Mouse (Mus musculus): ENCODE results near the gene Fastkd5.

The Fastkd5 gene

DNA sequence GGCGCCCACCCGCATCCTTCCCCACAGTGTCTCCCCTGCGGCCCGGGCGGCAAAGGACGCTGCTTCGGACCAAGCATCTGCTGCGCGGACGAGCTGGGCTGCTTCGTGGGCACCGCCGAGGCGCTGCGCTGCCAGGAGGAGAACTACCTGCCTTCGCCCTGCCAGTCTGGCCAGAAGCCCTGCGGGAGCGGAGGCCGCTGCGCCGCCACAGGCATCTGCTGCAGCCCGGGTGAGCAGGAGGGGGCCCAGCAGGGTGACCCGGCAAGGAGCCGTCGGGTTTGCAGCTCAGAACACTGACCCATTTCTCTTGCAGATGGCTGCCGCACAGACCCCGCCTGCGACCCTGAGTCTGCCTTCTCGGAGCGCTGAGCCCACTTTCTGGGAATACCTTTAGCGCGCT is 53.3 kb downstream of the Fastkd5 start:
- DNase-seq = peak; percentile 51

- no peak for DNase-seq
These were observed 54.0 kb downstream of the Fastkd5 start, which contains the start of gene Oxt for GRCm38 (mm10) chr2:130575873-130576272. Gene Oxt, plus strand, starts transcription at chr2:130576173.

GRCm38 (mm10) chr2:130574960-130575359 is 54.9 kb downstream of the Fastkd5 start:
- DNase-seq = no peak

- DNase-seq = no peak
These were observed 59.9 kb downstream of the Fastkd5 start for GRCm38 (mm10) chr2:130569926-130570325.

DNA sequence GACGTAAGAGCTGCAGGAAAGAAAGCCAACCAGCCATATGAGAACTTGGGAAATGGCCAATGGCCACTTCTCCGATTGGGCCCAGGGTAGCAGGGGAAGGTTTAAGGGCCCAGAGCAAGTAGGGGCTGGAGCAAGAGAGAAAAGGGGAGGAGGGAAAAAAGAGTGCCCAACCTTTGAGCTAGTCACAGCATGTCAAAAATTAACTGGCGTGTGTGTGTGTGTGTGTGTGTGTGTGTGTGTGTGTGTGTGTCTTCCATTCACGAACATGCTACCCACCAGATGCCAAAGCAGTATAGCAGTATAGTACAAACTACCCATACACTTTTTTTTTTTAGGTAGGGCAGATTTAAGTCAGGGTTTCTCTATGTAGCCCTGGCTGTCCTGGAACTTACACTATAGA is 60.9 kb downstream of the Fastkd5 start:
- no peak for DNase-seq

DNA sequence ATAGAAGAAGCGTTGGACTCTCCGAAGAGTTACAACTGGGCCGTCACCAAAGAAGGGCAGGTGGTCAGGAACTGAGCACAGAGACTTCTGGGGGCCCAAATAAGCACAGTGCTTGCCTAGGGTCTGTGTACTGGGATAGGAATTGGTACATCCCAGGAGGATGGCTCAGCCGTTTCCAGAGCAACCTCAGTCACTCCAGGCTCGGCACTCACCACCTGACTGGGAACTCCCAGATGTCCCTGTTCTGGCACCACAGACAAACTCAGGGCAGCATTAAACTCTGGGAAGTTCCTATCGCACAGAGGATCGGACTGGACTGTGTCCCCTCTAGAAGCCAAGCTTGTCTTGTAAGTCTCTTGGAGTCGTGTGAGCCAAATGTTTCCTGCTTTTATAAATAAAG is 64.8 kb downstream of the Fastkd5 start:
- no peak for DNase-seq

- DNase-seq = no peak
These were observed 65.8 kb downstream of the Fastkd5 start for GRCm38 (mm10) chr2:130564063-130564462.
